Mouse (Mus musculus) cerebellum, adult 2 months (tissue): ENCODE results near the gene Plscr1. TPM values are rescaled to one million over a fixed set of nuclear protein-coding genes. Genes with fewer than 3 reads are reported as not detected.

Source experiments
- DNase-seq, 2 experiments: peaks; one replicate each; pipeline ENCODE4 v3.0.0; 2021
- H3K27ac ChIP-seq: fragments of 200-500 bp; 2 replicates; pipeline ENCODE4 v1.5.1; 2012; ENCODE audit warnings: low read length, control low read depth, inconsistent platforms; ENCODE audit not compliant: insufficient read depth
- H3K27me3 ChIP-seq: fragments of 200-500 bp; 2 replicates; pipeline ENCODE4 v1.6.1; 2012; ENCODE audit warnings: inconsistent platforms, mild to moderate bottlenecking, low read length, moderate library complexity; ENCODE audit not compliant: control insufficient read depth, insufficient read depth
- H3K4me1 ChIP-seq: fragments of 200-500 bp; 2 replicates; pipeline ENCODE4 v1.6.1; 2011; ENCODE audit warnings: low read length; ENCODE audit not compliant: control insufficient read depth, insufficient read depth
- H3K4me3 ChIP-seq: fragments of 200-500 bp; replicated peaks from 2 replicates; pipeline ENCODE3; 2011; ENCODE audit warnings: mild to moderate bottlenecking, low read depth, low read length, control low read depth; ENCODE audit not compliant: insufficient read depth
- CTCF ChIP-seq: fragments of 200-500 bp; IDR thresholded peaks from 2 replicates; pipeline ENCODE4 v1.5.1; 2011; ENCODE audit warnings: low read depth, mild to moderate bottlenecking, control low read depth, low read length, moderate library complexity, borderline replicate concordance; ENCODE audit not compliant: insufficient read depth
- POLR2A ChIP-seq: fragments of 200-500 bp; IDR thresholded peaks from 2 replicates; pipeline ENCODE4 v1.6.1; 2011; ENCODE audit warnings: low read length, control low read depth, borderline replicate concordance; ENCODE audit not compliant: insufficient read depth
- WGBS: fragments of 180-500 bp; shearing (Covaris S2); methylation state at CpG from one replicate; pipeline ENCODE4 v1.1.7; 2018; 5-methylcytosine and 5-hydroxymethylcytosine counted together
- polyA plus RNA-seq: library from polyadenylated mRNA; depleted of rRNA; stranded (reverse); fragments of >200 nt; gene quantifications from 2 replicates; pipeline ENCODE4 v1.2.3, GENCODE M21; 2012

Gene Plscr1
- polyA plus RNA-seq, 1 experiment, result 6.8 TPM

- WGBS, result 91% methylated on average over 2 of the region's 2 CpGs
- DNase-seq, result no peak
- no peak overlapping the region for H3K4me3 ChIP-seq
- no peak overlapping the region for H3K27ac ChIP-seq
- no peaks in the 10 kb centered on the region for H3K27me3 ChIP-seq
- TF ChIP-seq CTCF, result no peak
- TF ChIP-seq POLR2A, result no peak
- no peaks in the 10 kb centered on the region for H3K4me1 ChIP-seq
Measured at GRCm38 (mm10) chr9:92217896-92218295, 31.7 kb upstream of the Plscr1 start.

GRCm38 (mm10) chr9:92220151-92220550 is 29.4 kb upstream of the Plscr1 start:
- 77% methylated on average over 3 of the region's 3 CpGs for WGBS
- TF ChIP-seq POLR2A, result no peak
- no peak for TF ChIP-seq CTCF
- H3K4me3 ChIP-seq, result no peak overlapping the region
- no peaks in the 10 kb centered on the region for H3K4me1 ChIP-seq
- DNase-seq, result no peak
- H3K27me3 ChIP-seq, result no peaks in the 10 kb centered on the region
- no peak overlapping the region for H3K27ac ChIP-seq

- H3K27ac ChIP-seq, result no peak overlapping the region
- no peak overlapping the region for H3K4me3 ChIP-seq
- no peak for TF ChIP-seq CTCF
- TF ChIP-seq POLR2A, result no peak
- H3K4me1 ChIP-seq, result no peaks in the 10 kb centered on the region
- no peak for DNase-seq
- H3K27me3 ChIP-seq, result no peaks in the 10 kb centered on the region
Measured at GRCm38 (mm10) chr9:92221480-92221879, 28.1 kb upstream of the Plscr1 start.

GRCm38 (mm10) chr9:92224598-92225231 is 24.8 kb upstream of the Plscr1 start:
- 94% methylated on average over 1 of the region's 1 CpGs for WGBS
- H3K4me3 ChIP-seq, result no peak overlapping the region
- H3K4me1 ChIP-seq, result no peaks in the 10 kb centered on the region
- no peak for DNase-seq
- no peaks in the 10 kb centered on the region for H3K27me3 ChIP-seq
- no peak overlapping the region for H3K27ac ChIP-seq
- TF ChIP-seq CTCF (no peak), POLR2A (no peak)

- Histone ChIP-seq H3K4me3 (no peak overlapping the region), H3K4me1 (no peaks in the 10 kb centered on the region), H3K27me3 (no peaks in the 10 kb centered on the region), H3K27ac (no peak overlapping the region)
- no peak for TF ChIP-seq POLR2A
- 94% methylated on average over 3 of the region's 3 CpGs for WGBS
- DNase-seq, result no peak
Measured at GRCm38 (mm10) chr9:92226127-92226655, 23.4 kb upstream of the Plscr1 start.

GRCm38 (mm10) chr9:92226795-92227194 is 22.8 kb upstream of the Plscr1 start:
- Histone ChIP-seq H3K4me3 (no peak overlapping the region), H3K27me3 (no peaks in the 10 kb centered on the region), H3K4me1 (no peaks in the 10 kb centered on the region), H3K27ac (no peak overlapping the region)
- no peak for DNase-seq
- TF ChIP-seq CTCF (no peak), POLR2A (no peak)
- 90% methylated on average over 3 of the region's 3 CpGs for WGBS

GRCm38 (mm10) chr9:92228867-92229832 is 20.4 kb upstream of the Plscr1 start:
- WGBS, result 92% methylated on average over 16 of the region's 16 CpGs
- Histone ChIP-seq H3K27ac (no peak overlapping the region), H3K27me3 (no peaks in the 10 kb centered on the region), H3K4me1 (no peaks in the 10 kb centered on the region), H3K4me3 (no peak overlapping the region)
- TF ChIP-seq CTCF (no peak), POLR2A (no peak)
- DNase-seq, result no peak

GRCm38 (mm10) chr9:92229833-92230205 is 19.7 kb upstream of the Plscr1 start:
- H3K4me1 ChIP-seq, result no peaks in the 10 kb centered on the region
- WGBS, result 88% methylated on average over 2 of the region's 2 CpGs
- H3K27me3 ChIP-seq, result no peaks in the 10 kb centered on the region
- H3K27ac ChIP-seq, result no peak overlapping the region
- no peak for DNase-seq
- TF ChIP-seq POLR2A (no peak), CTCF (no peak)
- H3K4me3 ChIP-seq, result no peak overlapping the region
